Mouse (Mus musculus): ENCODE measurements at regions not wholly inside any gene's neighbourhood (a gene's known extent, or its start where the extent isn't known, plus 50 kb on each side); places are given as distances from the start of the nearest gene placed in this dataset.

DNA sequence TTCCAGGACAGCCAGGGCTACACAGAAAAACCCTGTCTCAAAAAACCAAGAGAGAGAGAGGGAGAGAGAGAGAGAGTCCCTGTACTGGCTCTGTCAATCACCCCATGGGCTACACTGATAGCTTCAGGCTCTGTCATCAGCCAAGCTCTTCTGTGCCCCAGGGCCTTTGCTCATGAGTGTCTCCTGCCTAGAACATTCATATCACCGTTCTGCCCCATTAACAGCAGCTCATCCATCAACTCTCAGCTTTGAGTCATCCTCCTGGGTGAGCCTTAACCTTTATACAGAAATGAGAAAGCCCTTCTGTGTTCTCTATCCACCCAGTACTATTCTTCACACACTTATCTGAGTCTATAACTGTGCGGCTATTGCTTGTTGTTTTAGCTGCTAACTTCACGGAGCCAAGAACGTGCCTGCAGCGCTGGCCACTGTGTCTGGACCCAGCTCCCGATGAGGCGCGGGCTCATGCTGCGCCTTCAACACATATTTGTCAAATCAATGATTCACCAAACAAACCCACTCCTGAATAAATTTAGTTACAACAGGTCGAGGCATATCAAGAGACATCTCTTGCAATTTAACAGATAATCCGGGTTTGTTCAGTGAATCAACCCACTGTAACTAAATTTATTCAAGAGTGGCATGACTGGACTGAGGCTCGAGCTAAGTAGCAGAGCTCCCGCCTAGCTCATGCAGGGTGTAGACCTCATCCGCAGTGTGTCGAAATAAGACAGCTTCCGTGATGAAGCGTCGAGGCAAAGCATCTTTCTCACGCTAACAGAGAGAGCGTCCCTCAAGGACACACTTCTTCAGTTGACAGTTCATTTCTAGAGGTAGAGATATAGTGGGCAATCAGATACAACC, 152.1 kb downstream of the Katnal1 start:
- no peak for DNase-seq (ENCODE audit: low read depth, low spot score)

DNA sequence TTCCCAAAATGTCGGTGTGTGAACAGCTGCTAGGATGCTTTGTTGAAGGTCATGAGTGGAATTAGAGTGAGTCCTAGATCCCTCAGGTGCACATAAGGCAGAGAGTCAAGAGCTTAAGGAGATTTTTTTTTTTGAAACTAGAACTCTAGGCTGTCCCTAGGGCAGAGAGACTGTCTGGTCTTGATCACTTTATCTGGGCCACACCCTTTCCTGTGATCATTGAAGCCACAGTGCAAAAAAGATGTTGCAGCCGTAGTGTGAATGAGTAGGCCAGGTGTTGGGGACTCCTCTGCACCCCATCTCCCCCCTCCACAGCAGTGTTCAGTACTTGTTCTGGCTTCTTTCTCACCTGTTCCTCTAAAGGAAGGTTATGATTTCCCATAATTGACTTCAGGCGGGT, 153.9 kb downstream of the Katnal1 start:
- no peak for DNase-seq (ENCODE audit: low read depth, low spot score)

DNA sequence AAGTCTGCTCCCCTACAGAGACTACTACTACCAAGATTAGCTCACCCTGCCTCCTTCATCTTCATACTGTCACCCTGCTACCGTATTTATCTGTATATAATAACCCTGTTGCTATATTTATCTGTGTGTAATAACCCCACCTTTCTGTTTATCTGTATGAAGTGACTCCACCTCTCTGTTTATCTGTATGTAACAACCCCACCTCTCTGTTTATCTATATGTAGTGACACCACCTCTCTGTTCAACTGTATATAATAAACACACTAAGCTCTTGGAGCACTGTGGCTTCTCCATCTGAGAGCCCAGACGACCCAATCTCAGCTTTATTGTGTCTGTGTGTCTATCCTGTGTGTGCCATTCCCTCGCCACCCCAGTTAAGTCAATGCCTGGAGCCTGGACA, 154.7 kb downstream of the Katnal1 start:
- DNase-seq (ENCODE audit: low read depth, low spot score): no peak

DNA sequence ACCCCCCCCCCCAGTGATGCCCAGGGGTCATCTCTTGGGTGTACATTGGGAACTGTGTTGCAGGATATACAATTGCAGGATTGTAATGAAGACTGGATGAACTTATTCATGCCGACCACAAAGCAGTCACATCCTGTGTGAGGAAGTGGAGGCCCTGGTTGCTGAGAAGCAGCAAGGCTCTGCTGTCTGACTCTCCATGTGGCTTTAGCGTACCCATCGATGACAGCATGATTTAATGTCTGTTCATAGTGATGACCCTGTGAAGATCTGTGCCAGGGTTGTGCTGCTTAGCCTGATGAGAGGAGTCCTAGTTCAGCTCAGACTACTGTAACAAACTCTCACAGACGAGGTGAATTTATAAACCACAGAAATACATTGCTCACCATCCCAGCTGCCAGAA, 159.7 kb downstream of the Katnal1 start:
- DNase-seq (ENCODE audit: low read depth, low spot score): no peak

DNA sequence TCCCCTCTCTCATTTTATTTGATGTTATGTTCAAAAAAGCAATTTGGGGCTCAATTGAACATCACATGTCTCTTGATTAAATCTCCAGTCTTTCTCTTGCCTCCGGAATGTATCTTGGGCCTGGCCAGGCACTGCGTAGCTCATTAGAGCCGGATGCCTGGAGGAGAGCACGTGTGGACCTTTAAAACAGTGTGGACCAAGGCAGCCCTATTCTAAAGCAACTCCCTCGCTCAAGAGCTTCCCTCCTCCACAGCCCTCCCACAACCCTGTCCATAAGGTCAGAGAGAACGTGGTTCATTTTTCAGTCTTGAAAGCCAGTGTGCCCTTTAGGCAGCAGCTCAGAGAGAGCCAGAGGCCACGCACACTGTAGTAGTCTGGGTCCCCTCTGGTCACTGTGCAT, 160.8 kb downstream of the Katnal1 start:
- DNase-seq (ENCODE audit: low read depth, low spot score): no peak

DNA sequence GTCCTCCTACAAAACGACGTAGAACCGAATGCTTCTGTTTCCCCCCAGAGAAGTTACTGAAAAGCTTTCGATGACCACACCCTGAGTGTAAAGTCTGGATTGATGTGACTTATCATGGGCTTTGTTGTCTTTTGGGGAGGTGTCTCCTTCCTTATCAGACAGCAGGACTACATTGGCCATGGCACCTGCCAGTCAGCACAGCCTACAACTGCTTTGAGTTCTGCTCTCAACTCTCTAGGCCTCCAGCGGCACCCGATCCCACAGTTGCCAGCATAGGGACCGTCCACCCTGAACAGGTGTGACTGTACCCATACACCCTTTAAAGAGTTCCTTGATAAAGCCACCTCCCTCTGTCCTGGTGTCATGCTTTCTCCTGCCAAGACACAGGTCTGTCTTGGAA, 163.1 kb downstream of the Katnal1 start:
- DNase-seq (ENCODE audit: low read depth, low spot score): no peak

DNA sequence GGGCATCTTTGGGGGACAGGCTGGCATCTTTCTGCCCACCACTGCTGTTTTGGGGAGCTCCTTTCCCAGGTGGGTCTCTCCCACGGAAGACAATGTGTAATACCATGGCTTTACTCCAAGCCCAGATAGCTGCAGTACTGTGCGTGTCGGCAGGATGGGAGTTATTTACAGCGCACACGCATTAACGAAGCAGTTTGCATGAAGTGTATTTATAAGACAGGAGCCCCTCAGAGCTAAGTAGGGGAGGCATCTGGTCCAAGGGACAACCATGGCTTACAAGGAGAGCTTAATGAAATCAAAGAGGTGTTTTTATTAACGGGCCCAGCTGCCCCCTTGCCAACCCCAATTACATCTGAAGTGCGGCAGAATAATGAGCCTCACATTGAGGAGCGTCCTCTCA, 169.0 kb downstream of the Katnal1 start:
- DNase-seq (ENCODE audit: low read depth, low spot score): no peak

DNA sequence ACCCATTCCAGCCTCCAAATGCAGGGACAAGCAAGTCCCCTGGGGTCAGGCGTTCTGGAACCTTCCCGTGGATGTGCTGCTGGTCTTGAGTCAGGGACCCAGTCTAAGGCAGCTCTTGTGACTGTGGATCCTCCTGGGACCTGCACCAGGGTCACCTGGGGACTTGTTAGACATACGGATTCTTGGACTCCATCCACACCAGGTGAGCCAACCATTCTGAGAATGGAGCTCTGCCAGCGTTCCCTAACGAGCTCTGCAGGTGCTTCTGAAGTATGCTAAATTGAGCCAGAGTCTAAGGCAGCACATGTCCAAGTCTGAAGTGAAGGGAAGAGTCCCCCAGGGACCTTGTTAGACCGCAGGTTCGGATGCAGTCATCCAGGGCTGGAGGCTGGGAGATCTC, 170.3 kb downstream of the Katnal1 start:
- DNase-seq (ENCODE audit: low read depth, low spot score): no peak

DNA sequence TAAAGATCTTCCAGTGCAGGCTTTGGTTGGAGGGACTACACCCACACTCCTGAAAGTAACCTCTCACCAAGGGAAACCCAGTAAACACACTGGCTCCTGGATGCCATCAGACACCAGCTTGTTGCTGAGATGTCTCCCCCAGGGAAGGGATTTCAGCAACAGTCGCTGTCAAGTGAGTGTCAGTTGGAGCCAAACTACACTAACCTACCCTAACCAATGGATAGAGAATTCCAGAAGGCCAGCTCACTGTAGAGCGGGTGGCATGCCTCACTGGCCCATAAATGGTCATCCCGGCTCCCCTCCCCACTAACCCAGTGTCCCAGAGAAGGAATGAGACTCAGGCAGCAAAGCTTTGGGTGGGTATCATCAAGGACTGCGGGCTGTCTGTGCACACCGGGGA, 171.4 kb downstream of the Katnal1 start:
- no peak for DNase-seq (ENCODE audit: low read depth, low spot score)

DNA sequence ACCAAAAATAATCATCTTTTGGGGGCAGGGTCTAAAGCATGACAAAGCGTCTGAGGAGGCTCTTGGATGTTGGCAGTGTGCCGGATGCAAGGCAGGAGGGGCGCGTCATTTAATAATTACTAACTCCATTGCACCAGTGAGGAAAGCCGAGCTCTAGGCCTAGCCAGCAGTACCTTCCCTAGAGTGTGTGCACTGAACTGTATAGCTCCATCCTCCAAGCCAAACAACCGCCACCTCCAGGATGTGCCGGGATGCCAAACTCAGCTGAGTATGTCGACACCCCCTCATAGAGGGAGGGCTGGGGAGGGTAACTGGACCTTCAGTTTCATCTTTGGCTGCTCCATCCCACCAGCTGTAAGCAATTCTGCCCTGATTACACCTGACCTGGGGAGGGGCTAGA, 171.9 kb downstream of the Katnal1 start:
- DNase-seq (ENCODE audit: low read depth, low spot score): no peak

DNA sequence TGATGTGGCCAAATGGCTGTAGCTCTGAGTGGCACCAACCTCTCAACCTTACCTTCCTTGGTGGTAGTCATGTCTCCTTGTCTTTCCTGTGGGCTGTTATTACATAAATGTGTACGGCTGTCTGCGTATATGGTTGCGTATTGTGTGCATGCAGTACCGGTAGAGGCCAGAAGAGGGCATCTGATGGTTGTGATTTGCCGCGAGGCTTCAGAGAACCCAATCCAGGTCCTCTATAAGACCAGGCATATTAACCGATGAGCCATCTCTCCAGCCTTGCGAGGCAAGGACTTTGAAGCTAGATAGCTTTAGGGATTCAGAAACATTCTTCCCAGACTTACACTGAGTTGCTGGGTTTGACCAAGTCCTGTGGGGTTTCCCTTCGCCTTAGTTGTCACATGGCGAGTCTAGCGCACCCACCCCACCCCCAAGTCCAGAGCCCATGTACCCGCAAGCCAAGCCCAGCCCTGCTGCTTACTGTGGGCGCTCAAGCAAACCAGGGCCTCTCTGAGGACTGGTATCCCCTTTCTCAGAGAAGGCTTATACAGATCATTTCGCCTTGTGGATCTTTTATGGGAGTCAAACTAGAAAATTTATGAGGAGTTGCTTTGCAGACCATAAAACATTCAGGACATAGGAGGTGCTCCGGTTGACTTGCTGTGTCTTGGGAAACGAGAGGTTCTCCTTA, 172.7 kb downstream of the Katnal1 start:
- peak; percentile 80 for DNase-seq (ENCODE audit: low read depth, low spot score)

DNA sequence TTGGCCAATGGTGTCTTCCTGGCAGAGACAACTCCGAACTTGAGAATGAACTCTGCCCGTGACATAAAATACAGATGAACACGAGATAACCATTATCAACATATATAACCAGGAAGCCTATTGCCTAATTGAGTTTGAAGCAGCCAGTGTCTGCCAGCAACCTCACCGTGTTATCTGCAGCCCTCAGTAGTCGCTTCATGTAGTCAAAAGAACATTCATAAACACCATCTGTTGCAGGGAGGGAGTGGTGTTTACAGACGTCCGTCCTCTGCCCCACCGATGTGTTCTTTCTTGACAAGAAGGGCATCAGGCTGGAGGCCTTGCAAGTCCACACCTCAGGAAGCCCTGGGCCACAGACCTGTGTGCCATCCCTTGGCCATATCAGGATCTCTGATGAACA, 173.3 kb downstream of the Katnal1 start:
- no peak for DNase-seq (ENCODE audit: low read depth, low spot score)

DNA sequence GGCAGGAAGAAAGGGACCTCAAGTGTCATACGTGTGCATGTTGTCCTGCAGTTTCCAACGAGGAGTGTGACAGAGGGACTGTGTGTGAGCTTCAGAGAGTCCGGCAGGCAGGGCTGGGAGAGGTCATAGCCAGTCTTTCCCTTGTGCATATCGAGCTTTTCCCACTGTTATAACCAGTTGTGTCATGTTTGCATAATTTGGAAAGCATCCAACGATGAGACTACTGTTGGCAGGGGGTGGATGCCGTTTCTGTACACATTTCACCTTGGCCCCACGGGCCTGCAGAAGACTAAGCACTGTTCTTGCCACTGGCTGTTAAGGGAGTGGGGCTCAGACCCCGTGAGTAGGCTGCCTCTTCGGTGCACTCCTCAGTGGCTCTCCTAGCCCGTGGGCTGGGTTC, 174.2 kb downstream of the Katnal1 start:
- no peak for DNase-seq (ENCODE audit: low read depth, low spot score)

DNA sequence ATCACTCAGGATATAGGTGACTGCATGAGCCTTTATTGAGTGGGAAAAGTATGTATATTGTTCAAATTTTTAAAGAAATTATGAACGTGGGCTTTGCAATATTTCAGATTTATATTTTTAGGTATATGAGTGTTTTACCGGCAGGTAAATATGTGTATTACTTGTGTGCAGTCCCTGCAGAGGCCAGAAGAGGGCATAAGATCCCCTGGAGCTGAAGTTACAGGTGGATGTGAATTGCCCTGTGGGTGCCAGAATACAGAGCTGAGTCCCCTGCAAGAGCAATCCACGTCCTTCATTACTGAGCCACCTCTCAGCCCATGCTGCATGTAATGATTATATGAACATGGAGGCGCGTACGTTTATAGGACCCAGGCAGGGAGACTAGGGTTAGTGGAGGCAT, 174.8 kb downstream of the Katnal1 start:
- DNase-seq (ENCODE audit: low read depth, low spot score): peak; percentile 62

DNA sequence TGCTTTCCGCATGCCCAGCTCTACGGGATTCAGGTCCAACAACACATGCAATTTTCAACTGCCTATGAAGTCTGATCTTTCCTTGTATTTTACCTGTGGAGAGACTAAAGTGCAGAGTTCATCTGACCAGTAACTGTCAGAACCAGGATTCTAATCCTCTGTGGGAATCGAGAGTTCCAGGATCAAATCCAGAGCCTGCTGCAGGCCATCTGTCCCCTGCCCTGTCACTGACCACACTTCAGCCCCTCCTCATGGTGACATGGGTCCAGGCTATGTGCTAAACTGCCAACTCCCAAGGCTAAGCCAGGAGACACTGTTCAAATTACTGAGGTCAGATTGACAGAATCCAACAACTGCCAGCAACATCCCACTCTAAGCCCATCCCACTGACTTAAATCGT, 175.7 kb downstream of the Katnal1 start:
- no peak for DNase-seq (ENCODE audit: low read depth, low spot score)

DNA sequence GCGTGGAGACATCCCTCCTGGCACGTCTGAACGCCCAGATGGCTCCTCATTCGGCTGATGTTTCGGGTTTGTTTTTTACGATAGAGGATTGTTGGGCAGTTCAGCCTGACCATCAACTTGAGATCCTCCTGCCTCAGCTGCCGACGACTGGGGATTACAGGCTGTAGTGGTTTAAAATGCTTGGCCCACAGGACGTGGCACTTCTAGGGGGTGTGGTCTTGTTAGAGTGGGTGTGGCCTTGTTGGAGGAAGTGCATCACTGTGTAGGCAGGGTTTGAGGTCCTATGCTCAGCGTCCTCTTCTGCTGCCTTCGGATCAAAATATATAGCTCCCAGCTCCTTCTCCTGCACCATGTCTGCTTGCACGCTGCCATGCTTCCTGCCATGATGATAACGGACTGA, 177.1 kb downstream of the Katnal1 start:
- peak; percentile 91 for DNase-seq (ENCODE audit: low read depth, low spot score)

DNA sequence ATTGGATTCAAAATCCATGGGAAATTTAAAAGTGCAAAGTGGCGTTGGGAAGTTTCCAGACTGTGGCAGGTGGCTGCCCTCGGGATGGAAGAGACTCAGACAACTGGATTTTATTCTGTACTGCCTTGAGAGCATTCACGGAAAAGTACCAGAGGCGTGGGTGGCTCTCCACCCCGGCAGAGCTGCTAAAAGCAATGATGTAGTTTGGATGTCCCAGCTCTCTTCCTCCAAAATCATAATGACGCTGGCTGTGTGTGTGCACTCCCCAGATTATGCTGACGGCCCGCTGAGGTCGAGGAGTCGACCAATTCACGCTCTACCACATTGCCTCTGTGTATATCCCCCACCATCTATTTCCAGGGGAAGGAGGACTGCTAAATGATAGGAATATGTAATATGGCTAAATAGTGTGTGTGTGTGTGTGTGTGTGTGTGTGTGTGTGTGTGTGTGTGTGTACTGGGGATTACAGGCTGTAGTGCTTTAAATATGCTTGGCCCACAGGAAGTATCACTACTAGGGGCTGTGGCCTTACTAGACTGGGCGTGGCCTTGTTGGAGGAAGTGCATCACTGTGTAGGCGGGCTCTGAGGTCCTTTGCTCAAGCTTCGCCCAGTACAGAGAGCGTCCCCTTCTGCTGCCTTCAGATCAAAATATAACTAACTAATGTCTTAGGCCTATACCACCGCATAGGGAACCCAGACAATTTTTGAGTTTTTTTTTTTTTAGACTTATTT, 179.0 kb downstream of the Katnal1 start:
- peak; percentile 88 for DNase-seq (ENCODE audit: low read depth, low spot score)

DNA sequence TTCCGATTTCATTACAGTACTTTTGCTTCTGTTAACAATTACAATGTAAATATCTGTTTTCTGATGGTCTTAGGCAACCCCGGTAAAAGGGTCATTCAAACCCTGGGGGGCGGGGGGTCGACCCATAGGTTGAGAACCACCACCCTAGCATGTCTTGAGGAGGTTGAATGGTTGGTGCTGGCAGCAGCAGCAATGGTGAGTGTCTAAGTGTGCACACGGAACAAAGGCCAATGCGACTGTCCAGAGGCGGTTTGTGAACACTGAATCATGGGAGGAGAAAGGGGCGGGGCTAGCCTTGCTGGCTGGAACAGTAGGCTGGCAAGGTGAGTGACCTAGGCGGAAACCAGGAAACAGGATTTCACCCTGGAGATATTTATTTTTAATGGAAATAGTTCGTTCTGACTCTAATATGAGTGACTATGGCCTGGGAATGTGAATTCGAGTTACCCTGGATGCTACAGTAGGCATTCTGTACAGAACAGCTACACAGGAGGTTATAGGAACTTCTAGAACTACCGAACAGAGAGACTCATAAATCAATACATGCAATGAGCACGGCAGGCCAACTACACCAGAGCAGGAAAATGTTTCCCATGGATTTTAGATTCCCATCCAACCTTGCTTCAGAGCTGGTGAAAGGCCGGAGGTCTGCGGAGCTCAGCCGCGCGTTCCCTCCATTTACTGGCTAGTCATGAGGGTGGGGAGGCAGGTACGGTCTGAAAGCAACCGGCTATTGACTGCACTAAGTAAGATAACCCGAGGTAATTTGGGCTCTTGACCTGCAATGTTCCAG, 181.0 kb downstream of the Katnal1 start:
- peak; percentile 89 for DNase-seq (ENCODE audit: low read depth, low spot score)

DNA sequence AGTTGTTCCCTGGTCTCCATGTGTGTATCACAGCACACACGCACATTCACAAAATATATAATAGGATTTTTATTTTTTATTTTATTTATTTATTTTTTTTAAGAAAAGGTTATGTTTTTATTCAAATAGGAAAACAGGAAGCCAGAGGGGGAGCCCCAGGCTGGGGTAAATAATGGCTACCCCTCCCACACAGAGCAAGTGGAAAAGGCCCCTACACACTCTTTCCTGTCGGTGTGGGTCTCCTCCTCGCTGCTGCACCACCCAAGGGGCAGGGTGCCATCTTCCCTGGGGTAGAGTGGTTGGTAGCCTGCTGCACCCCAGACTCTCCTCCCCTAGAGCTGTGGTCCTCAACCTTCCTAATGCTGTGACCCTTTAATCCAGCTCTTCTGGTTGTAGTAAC, 181.6 kb downstream of the Katnal1 start:
- no peak for DNase-seq (ENCODE audit: low read depth, low spot score)

DNA sequence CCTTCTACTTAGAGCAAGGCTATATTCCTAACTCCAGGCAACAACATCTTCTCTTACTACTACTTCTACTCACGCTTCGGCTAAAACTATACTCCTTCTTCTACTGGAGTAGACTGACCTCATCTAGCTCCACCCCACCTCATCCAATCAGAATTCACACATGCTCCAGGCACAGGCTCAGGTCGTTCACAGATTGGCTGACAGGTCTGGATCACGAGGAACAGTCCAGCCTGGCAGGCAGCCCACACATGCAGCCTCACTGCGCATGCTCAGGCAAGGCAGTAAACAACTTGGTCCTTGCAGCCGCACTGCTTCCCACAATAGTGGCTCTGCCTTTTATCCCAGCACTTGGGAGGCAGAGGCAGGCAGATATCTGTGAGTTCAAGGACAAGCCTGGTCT, 182.4 kb downstream of the Katnal1 start:
- DNase-seq (ENCODE audit: low read depth, low spot score): peak; percentile 95

DNA sequence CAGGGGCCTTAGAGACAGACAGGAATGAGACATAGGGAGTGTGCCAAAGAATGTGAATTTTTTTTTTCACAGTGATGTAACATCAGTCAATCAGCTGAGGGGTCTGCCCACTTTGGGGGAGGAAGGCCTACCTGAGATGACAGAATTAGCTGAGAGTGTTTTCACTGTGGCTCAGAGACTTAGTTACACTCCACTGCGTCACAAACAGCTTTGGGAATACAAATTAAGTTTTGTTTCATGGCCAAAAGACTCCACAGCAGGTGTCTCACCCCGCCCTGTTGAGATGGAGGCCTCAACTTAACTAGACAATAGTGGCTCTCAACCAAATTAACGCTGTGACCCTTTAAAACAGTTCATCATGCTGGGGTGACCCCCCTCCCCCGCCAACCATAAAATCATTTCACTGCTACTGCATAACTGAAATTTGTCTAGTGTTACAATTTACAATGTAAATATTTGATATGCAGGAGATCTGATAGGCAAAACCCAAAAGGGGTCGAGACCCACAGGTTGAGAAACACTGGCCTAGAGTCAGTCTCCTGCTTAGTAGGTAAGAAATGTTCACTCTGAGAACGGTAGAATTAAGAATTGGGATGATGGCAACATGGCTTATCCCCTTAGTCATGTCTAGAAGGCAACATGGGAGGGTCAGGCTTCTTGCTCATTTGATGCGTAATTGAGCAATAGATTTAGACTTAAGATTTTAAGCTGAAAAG, 184.3 kb downstream of the Katnal1 start:
- DNase-seq (ENCODE audit: low read depth, low spot score): peak; percentile 93

All from R1 (cell line).